Mouse (Mus musculus): ENCODE measurements around the gene Tbp. TPM values are rescaled to one million over a fixed set of nuclear protein-coding genes. Genes with fewer than 3 reads are reported as not detected.

Gene Tbp
- polyA plus RNA-seq, 1 experiment from 2014 or later = 45.8 TPM

Other genes starting within 250 kb of the Tbp start
- 6.7 and 7.1 TPM in 2 replicates for gene Dll1, start 123.0 kb upstream of the Tbp start, polyA plus RNA-seq (2016; fragmentation: Nextera tagmentation; extraction: Ambion mirVana)
- gene Fam120b, start 103.7 kb upstream of the Tbp start, polyA plus RNA-seq (2016; fragmentation: Nextera tagmentation; extraction: Ambion mirVana) = 33.2 and 35.2 TPM in 2 replicates
- gene Psmb1, start 137 bp upstream of the Tbp start, polyA plus RNA-seq (2016; fragmentation: Nextera tagmentation; extraction: Ambion mirVana) = 262 and 265 TPM in 2 replicates
- gene Pdcd2, start 27.4 kb downstream of the Tbp start, polyA plus RNA-seq (2016; fragmentation: Nextera tagmentation; extraction: Ambion mirVana) = 54.8 and 59.6 TPM in 2 replicates
- 1.4 TPM in 2 replicates for gene Prdm9, start 64.5 kb downstream of the Tbp start, polyA plus RNA-seq (2016; fragmentation: Nextera tagmentation; extraction: Ambion mirVana)
- gene Chd1, start 205.1 kb downstream of the Tbp start, polyA plus RNA-seq (2016; fragmentation: Nextera tagmentation; extraction: Ambion mirVana) = 48.6 and 51.1 TPM in 2 replicates